Mouse (Mus musculus): ENCODE measurements around the gene Cst6.

- no peak for TF ChIP-seq CTCF (IDR thresholded peaks at IDR 0.05; ENCODE audit: low read depth)
- no peak for TF ChIP-seq EP300 (IDR thresholded peaks at IDR 0.05; ENCODE audit: low read depth)
These were observed 53.7 kb downstream of the Cst6 start for GRCm38 (mm10) chr19:5295736-5296075.
